Mouse (Mus musculus) urinary bladder, postnatal 25 days (tissue): ENCODE measurements around the gene Rbm12.
A peak's percentile ranks its signal among the peaks of the same experiment; 100 is the strongest.
"Not testable (repeated sequence)": the region's sequence is repeated elsewhere in the genome, so short reads cannot be mapped to it uniquely, and the experiment has no call there.

Experiments
- DNase-seq: peaks from one replicate; pipeline ENCODE4 v3.0.0; 2022; ENCODE audit warnings: low spot score

Rbm12 gene

DNA sequence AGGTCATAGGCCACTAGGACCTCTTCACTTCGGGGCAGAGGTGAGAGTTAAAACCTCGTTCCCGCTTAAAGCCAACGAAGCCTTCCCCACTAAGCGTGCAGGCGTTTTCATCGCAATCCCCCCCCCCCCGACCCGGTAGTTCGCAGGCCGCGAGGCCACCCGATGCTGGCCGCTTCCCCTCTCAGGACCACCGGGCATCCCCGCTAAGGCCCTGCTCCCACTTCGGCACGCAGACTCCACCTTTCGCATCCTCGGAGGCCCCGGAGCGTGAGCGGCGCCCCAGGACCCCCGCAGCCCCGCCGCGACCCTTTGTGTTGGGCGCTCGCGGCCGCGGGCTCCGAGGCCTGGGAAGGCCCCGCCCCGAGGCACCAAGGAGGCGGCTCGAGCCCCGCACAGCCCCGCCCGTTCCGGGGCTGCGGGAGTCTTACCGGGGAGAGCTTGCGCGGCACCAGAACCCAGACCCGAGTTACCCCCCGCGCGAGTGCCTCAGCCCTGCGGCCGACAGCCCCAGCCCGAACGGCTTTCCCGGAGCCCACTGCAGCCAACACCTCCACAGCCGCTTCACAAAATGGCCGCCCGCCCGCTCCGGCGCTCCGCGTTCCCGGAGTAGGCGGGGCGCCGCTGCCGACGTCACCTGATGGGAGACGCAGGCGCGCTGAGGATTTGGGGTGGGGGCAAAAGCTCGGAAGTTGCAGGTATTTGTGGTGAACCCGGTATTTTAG, at the start of gene Rbm12, which contains the start of gene Cpne1:
Gene Rbm12 (minus strand): TSS at position 621 of the 722 bp plus-strand sequence.
Gene Cpne1 (minus strand): TSS at position 608 of the 722 bp plus-strand sequence.
- peak; percentile 93 for DNase-seq

DNA sequence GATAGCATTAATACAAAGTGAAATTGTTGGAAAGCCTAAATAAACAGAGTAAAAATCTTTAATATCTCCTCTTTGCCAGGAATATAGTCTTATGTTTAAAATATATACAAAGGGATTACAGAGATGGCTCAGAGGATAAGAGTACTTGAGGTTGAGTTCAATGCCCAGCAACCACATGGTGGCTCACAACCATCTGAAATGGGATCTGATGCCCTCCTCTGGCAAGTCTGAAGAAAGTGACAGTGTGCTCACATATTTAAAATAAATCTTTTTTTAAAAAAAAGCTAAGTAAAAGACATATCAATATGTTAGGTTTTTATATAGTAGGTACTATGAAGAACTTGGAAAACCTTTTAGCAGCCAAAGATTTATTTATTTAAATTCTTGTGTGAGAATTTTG, 39.8 kb upstream of the Rbm12 start:
- no peak for DNase-seq

DNA sequence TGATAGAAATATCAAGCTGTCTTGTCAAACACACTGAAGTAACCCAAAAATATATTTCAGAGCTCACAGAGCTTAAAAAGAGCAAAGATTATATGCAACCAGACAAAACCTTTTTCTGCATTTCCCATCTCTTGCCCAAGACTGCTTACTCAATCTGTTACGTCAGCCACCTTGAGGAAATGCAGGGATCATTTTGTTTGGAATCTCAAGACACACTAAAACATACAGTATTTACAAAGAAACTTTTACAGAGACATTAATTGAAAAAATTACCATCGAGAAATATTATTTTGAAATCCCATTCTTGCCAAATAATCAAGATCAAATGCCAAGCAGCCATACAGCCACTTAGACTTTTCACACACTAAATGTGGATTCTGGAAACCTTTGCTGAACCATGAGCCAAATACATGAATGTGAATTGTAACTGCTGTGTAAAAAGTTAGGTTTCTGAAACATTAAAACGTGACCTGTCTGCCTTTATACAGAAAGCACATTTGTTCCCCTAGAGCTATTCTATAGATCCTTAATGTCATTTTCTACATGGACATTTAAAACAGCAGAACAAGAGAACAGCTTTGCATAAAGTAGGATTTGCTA, 35.6 kb upstream of the Rbm12 start:
- DNase-seq = no peak

DNA sequence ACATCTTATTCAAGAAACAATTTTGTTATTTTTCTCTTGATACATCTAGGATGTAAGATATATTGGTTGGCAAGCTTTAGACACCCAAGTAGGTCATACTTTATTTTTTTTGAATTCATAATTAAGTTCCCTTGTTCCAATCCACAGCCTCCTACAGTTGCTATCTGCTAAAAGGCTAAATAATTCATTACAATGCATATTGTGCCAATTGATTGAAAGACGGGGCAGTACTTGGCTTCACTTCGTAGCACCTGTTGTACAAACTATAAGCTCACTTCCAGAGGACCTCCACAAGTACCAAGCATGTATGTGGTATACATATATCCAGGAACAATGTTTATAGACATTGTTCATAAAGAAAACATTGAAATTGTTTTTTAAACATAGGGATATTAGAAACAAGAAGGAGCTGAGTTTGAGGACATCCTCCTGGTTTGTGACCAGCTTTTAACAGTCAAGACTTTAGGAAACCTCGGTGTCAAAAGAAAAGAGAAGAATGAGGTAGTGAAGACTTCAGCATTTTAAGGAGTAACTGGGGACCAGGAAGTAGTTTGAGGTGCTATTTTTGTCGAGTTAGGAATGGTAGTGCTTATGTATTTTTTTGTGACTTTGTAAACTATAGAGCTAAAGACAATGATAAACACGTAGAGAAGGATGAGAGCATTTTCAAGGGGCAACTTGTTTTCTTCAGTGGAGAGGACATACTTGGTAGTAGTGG, 34.7 kb upstream of the Rbm12 start:
- DNase-seq = no peak

DNA sequence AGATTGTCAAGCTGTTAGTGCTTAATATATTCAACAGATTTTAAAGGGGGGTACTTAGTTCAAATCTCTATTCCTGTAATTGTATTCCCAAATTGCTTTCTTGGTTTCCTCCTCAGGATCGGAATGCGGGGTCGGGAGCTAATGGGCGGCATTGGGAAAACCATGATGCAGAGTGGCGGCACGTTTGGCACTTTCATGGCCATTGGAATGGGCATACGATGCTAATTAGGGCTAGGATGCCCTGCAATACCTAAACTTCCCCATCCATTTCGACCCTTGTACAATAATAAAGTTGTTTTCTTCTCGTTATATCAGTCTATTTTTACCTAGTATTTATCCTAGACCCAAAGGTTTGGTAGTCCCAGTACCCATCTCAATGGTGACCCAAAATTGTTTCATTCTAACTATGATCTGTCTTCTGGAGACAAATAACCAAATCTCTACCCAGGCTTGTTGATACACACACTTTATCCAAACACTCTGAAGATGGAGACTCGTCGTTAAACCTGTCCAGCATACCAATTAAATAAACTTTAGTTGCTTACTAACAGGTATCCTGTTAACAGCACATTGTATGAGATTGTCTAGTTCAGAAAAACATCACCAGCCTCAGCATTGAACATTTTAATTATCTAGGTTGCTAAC, 33.8 kb upstream of the Rbm12 start:
- no peak for DNase-seq

DNA sequence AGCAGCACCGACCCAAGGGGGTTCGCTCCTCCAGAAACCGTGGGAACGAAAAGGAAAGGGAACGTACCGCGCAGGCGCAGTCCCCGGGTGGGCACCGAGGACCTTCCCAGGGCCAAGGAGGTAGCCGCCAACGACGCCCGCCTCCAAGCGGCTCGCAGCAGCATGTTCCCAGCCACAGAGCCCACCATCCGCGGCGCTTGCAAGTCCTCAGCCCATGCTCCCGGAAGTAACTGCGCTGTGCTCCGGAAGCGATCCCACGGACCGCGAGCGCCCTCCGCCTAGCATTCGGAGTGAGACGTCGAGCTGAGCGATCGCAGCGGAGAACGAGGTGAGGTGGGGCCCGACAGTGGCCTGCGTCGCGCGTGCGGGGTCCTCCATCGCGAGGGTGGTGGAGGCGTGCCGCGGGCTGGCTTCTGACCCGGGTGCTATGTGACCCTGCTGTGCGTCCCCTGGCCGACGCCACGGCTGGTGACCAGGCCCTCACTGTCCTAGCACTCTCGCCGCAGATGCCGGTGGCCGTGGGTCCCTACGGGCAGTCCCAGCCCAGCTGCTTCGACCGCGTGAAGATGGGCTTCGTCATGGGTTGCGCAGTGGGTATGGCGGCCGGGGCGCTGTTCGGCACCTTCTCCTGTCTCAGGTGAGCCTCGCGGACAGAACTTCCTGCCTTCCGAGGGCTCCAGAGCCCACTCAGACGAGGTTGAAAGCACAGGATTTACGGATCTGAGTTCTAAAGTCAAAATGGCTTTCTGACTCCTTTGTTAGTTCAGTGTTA, 32.4 kb upstream of the Rbm12 start, which contains the start of the genes Romo1 and Nfs1:
Gene Romo1 (plus strand): TSS at position 87 of the 772 bp plus-strand sequence.
Gene Nfs1 (minus strand): TSS at position 234 of the 772 bp plus-strand sequence.
- DNase-seq = peak; percentile 85

DNA sequence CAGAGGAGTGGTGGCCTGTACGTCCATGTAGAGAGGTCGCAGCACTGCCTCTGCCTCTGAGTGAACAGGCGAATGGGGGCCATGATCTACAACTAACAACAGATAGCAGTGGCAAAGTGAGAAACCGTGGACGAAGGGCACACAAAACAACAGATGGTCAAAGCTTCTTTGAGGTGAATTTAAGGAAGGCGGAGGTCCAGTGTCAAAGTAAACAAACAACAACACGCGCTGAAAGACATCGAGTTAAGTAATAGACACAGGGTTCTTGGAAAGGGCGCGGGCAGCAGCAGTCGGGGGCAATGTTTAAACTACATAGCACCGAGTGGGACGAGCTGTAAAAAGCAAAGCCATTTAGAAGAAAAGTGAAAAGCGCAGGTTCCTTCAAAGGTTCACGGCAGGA, 31.6 kb upstream of the Rbm12 start:
- DNase-seq = no peak

DNA sequence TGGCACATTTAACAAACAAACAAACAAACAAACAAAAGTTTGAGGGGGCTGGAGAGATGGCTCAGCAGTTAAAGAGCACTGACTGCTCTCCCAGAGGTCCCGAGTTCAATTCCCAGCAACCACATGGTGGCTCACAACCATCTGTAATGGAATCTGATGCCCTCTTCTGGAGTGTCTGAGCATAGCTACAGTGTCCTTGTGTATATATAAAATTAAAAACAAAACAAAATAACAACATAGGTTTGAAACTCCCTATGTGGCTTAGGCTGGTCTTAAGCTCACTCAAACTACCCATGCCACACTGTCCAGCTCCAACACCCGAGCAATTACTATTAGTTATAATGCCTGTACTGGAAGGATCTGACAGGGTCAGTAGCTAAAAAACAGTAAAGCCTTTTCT, 31.0 kb upstream of the Rbm12 start:
- no peak for DNase-seq

DNA sequence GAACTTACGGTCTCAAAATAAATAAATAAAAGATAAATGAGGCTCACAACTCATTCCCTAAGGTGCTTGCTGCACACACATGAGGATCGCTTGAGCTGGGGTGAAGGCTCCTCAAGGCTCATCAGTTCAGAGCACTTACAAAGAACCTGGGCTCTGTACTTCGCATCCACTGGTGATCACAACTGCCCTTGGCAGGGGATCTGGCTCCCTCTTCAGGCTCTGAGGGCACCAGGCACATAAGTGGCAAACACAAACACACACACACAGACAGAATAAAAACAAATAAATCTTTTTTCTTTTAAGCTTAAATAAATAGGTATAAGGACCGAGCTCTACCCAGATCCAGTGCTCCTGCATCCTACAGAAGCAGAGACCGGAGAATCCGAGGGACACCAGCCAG, 23.9 kb upstream of the Rbm12 start:
- no peak for DNase-seq

DNA sequence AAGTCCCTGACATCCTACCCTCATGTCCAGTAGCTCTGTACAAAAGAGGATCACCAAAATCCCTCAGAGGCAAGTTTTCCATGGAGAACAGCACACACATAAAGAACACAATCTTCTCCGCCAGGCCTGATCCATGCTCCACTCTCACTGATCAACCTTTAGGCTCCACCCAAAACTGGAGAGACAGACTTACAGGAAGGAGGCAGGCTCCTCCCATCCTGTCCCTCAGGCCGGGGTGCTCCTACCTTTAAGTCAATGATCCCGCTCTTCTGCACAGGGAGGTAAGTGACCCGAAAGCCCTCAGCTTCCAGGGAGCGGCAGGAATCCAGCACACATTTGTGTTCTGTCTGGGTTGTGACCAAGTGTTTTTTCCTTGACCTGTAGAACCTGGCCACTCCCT, 22.4 kb upstream of the Rbm12 start:
- DNase-seq = no peak

DNA sequence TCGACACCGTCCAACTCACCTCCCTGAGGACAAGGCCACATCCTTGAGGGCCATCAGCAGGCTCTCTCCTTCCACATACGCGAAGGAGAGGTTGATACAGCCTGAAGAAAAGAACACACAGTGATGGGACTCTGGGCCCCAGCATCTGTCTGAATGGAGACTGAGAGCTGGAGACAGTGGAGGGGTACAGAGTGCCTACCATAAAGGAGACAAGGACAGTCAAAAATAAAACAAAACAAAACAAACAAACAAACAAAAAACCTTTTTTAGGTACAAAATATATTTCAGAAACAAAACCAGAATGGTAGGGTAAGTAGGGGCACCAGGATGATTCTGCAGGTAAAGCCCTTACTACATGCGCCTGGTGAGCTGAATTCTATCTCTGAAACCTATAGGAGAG, 15.2 kb upstream of the Rbm12 start, which contains the start of gene Gm28036:
Gene Gm28036 (minus strand): TSS at position 101 of the 400 bp plus-strand sequence.
- DNase-seq = no peak

DNA sequence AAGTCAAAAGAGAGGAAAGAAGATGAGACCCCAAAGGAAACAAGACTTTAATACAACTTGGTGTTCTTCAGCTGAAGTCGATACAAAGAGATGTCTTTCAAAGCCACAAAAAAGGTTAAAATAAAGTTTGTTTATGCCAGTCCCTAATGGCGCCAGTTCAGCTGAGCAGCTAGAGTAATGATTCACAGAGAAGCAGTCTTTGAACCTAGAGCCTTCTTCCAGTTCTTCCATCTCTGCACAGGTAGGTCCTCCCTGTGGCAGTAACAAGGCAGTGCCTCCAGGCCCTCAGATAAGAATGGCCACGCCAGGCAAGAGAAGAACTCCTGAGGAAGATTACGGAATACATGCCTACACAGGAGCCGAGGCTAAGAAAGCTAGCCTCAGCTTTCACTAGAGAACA, 12.0 kb upstream of the Rbm12 start:
- DNase-seq = no peak

DNA sequence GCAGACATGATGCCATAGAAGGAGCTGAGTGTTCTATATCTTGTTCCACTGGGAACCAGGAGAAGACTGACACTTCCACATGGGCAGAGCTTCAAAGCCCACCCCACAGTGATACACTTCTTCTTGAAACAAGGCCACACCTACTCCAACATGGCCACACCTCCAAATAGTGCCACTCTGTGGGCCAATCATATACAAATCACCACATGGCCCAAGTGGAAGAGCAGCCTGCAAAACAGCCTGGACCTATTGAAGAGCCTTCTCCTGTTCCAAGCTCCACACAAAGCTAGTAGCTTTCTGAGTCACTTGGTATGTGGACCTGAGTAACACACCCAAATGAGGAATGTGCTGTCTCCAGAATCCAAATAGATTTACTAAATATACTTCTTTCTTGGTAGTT, 7.8 kb upstream of the Rbm12 start:
- DNase-seq = no peak

DNA sequence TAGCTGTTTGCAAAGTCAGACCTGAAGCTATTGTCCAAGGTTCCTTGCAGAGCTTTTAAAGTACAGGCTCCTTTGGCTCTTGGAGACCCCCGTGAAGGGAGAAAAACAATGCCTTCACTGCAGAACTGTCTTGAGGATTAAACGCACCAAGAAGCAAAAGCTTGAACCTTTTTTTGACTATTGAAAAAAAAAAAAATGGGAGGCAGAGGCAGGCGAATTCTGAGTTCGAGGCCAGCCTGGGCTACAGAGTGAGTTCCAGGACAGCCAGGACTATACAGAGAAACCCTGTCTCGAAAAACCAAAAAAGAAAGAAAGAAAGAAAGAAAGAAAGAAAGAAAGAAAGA, 274 bp upstream of the Rbm12 start:
- not testable (repeated sequence) for DNase-seq

DNA sequence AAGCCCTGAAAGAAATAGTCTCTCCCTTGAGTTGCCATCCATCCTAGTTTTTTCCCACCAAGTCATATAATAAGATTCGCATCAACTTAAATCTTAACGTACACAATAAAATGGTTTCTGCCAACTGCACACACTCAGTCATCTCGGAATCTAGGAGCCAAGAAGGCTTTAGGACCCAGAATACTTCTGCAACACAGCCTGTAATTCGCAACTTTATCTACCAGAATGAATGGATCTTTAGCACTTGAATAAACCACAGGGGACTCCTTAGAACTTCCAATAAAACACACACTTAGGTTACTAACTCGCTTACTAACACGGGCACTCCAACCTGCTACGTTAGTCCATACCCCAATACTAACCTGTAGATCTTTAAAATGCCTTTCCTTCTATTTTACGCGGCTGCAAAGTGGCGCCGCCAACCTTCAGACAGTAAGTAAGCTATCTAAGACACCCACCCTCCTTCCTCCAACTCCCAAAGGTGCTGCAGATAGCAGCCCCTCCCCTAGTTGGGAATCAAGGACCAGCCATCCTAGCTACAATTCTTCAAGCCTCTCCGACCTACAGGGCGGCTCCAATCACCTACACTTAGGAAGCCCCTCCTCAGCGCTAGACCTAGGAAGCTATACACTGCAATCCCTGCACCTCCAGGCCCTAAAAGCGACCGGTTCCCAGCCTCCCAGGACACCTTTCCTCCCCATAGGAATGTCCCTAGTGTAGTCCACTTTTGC, 986 bp downstream of the Rbm12 start:
- DNase-seq = no peak

DNA sequence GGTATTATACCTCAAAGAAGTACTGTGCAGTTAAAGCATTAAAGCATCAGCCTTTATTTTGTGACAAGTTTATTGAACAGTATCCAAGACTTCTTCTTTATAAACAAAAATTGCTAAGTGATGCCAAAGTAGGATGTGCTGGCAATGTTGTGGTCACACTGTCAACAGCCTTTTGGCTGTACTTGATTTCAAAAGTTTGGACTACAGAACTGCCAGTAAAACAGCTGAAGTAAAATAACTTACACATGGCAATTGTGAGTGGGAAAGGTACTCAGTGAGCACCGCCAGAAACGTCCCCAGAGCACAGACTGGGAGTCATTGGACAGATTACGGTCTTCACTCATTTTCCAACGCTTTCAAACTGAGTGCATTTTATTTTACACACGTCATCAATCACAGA, 19.9 kb downstream of the Rbm12 start:
- DNase-seq = no peak

DNA sequence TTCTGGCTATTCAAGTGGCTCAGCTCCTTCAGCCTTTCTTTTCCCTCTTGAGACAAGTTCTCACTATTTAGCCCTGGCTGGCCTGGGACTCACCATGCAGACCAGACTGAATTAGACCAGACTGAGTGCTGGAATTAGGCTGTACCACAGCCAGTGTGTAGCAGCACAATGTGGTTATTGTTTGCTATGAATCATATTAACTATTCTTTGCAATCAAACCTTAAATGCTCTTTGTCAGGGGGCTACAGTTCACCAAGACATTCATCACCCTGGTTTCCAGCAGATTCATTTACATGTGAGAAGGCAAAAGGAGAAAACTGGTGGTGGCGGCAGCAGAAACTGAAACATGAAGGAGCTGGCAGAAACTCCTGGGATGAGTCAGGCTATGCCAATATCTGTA, 22.0 kb downstream of the Rbm12 start:
- DNase-seq = no peak

DNA sequence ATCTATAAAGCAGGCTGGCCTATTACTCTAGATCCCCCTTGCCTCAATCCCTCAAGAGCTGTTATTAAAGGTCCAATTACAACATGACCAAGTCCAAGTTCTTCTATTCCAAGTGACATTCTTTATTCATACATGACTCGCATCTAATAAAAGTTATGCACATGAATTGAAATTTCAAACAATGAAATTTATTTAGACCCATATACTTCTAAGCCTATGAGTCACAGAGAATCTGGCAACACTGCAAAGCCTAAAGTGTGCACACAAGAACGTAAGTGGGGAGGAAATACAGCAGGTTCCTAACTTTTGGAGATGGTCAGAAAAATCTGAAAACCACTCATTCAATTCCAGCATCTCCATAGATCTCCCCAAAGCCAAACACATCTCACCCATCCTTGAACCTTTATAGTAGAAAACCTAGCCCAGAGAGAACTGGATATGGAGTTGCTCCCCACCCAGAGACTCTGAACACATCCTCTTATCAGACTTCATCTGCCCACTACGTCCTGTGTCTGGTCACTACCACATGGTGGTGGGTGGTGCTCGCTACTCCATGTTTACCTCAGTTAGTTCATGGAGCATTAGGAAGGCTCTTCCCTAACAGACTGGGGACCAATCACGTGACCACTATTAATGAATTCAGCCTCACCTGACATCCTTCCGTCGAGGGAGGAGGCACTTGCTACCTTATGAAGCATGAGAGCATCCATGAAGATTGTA, 24.2 kb downstream of the Rbm12 start:
- no peak for DNase-seq

DNA sequence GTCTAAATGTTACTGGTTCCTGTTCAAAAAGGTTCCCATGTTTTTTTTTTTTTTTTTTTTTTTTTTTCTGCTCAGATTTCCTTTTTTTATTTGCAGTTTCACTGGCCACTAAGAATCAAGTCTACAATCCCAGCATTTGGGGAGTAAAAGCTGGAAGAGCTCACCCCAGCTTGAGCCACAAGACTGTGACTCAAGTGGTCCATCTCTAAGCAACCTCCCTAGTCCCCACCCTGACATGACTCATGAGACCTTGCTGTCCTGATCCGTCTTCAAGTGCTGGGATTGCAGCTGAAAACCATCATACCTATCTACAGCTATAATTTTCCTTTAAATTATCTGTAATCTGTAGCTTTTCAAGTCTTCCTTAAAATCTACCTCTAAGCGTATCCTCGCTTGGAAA, 27.2 kb downstream of the Rbm12 start:
- DNase-seq = no peak

DNA sequence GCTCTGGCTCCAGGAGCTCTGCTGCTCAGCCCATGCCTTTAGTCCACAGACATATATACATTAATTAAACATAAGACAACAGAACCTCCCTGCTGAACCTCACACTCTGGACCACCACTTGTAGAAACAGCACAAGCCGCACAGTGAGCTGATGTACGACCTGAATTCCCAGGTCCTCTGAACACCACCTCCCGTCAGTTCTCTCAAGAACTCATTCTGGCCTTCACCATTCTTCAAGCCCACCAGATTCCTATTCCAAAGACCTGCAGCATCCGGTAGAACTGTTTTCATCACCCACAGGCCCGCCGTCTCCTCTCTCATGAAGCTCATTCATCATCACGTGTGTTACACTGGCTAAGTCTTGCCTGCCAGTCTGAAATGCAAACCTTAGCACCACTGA, 31.4 kb downstream of the Rbm12 start:
- no peak for DNase-seq
